Mouse (Mus musculus): ENCODE measurements around the gene Gm21292. TPM values are rescaled to one million over a fixed set of nuclear protein-coding genes. Genes with fewer than 3 reads are reported as not detected.

Gm21292 gene
- not detected for polyA plus RNA-seq (2015; fragmentation: Illumina TruSeq; extraction: RNeasy Lipid Tissue Mini Kit (QIAGEN cat#74804); ENCODE audit: insufficient read depth, low replicate concordance)

DNA sequence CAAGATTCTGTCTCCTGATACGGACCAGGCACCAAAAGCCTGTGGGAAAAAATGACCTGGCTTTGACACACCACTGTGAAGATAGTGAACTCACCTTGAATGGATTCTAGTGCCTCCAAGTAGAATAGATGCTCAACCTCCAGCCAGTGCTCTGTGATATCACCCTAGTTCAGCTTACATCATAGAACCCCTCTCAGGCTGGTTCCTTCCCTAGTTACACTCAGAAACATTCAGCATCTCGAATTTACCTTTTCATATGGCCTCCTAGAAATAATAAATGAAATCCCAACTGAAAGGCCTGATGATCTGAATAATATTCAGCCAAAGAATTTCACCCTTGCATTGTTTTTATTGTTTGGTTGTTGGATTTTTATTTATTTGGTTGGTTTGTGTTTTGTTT lies at the start of gene Gm21292:
Gene Gm21292, minus strand, starts transcription at position 101 of the 400 bp plus-strand sequence.

Other genes with a start within 250 kb of the Gm21292 start
- not detected for gene Gm21721, start 68.3 kb upstream of the Gm21292 start, polyA plus RNA-seq (2015; fragmentation: Illumina TruSeq; extraction: RNeasy Lipid Tissue Mini Kit (QIAGEN cat#74804); ENCODE audit: insufficient read depth, low replicate concordance)
- not detected for gene Gm21812, start 213.3 kb upstream of the Gm21292 start, polyA plus RNA-seq (2015; fragmentation: Illumina TruSeq; extraction: RNeasy Lipid Tissue Mini Kit (QIAGEN cat#74804); ENCODE audit: insufficient read depth, low replicate concordance)